ENCODE assay signal across 11 mouse cellular contexts in the genomic region with DNA sequence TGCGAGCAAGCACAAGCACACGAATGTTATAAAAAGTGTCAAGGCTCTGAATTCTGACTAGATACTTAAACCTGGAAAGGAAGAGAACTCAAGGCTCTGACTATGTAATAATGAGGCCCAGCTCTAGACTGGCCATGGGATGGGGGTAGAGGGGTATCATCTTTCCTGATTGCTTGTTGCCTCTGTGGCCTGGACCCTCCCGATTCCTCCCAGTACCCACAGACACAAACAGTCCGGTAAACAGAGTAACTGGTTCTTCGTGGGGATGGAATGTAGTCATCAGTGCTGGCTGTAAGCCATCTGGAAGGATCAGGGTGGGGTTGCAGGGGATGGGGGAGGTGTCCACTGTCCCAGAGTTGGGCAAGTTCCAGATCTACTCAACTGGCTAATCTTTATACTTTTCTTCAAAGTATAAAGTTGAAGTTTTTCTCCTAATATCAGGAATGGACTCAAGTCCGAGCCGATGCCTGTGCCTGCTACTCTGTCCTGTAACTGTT. TPM values are rescaled to one million over a fixed set of nuclear protein-coding genes. Genes with fewer than 3 reads are reported as not detected.
DNase-seq lines count a peak whose midpoint lies in the region; ATAC-seq and TF ChIP-seq lines count a peak whose summit lies in the region.
"Had no signal": no experiment of that assay in that cellular context is flagged by ENCODE, and none has a peak within 500 bp of the region (broad histone marks: within the 10 kb centered on the region; RNA-seq: fewer than 3 reads in every experiment).

No protein-coding gene starts in this region.

- no peak overlapping the region for H3K9ac ChIP-seq in liver, embryonic 12.5 days
- H3K9ac ChIP-seq: hindbrain, embryonic 13.5 days had no signal

- DNase-seq in cerebellum, adult 2 months = peak in 1 of 2 experiments; percentile 48
- no peak for DNase-seq in cerebellum, adult 9-11 months
- peak; percentile 32 for DNase-seq in urinary bladder, postnatal 14 days (ENCODE audit: low spot score)
- DNase-seq in urinary bladder, postnatal 25 days (ENCODE audit: low spot score) = no peak
- no peak for DNase-seq in limb, embryonic 10.5 days (ENCODE audit: low spot score)
- DNase-seq in midbrain, embryonic 10.5 days (ENCODE audit: low spot score) = no peak
- no peak for DNase-seq in adrenal gland, adult 18-20 months (ENCODE audit: low spot score in 2 of 2)
- DNase-seq: thymus, adult 2 months had no signal

- no peak for TF ChIP-seq CTCF in cerebellum, adult 2 months (IDR thresholded peaks at IDR 0.05; ENCODE audit: borderline replicate concordance, insufficient read depth, low read depth, low read length)

- H3K4me3 ChIP-seq in cerebellum, adult 2 months (replicated peaks; ENCODE audit: insufficient read depth, low read depth, low read length) = no peak overlapping the region
- no peak overlapping the region for H3K4me3 ChIP-seq in limb, embryonic 10.5 days
- no peak overlapping the region for H3K4me3 ChIP-seq in midbrain, embryonic 10.5 days
- H3K4me3 ChIP-seq in liver, embryonic 12.5 days = no peak overlapping the region
- H3K4me3 ChIP-seq: heart, embryonic 13.5 days; hindbrain, embryonic 13.5 days had no signal

- H3K36me3 ChIP-seq in limb, embryonic 10.5 days = no peaks in the 10 kb centered on the region
- H3K36me3 ChIP-seq in midbrain, embryonic 10.5 days = 0 out of 2 replicates have a peak, but pooled peaks cover 2% of the 10 kb centered on the region
- no peaks in the 10 kb centered on the region for H3K36me3 ChIP-seq in liver, embryonic 12.5 days
- H3K36me3 ChIP-seq: heart, embryonic 13.5 days had no signal

- no peak for ATAC-seq in liver, embryonic 12.5 days

- no peaks in the 10 kb centered on the region for H3K9me3 ChIP-seq in limb, embryonic 10.5 days (replicated peaks)
- no peaks in the 10 kb centered on the region for H3K9me3 ChIP-seq in midbrain, embryonic 10.5 days (replicated peaks)
- no peaks in the 10 kb centered on the region for H3K9me3 ChIP-seq in liver, embryonic 12.5 days (replicated peaks)
- H3K9me3 ChIP-seq: heart, embryonic 13.5 days; hindbrain, embryonic 13.5 days had no signal

- H3K27ac ChIP-seq in cerebellum, adult 2 months (ENCODE audit: insufficient read depth, low read length) = peak overlapping the region; percentile 99
- peak overlapping the region; percentile 27; the same call in 1 of the 2 replicates for H3K27ac ChIP-seq in limb, embryonic 10.5 days
- H3K27ac ChIP-seq in midbrain, embryonic 10.5 days (replicated peaks) = no peak overlapping the region
- H3K27ac ChIP-seq in liver, embryonic 12.5 days = no peak overlapping the region
- H3K27ac ChIP-seq: heart, embryonic 13.5 days; hindbrain, embryonic 13.5 days had no signal

- H3K4me2 ChIP-seq in liver, embryonic 12.5 days = no peak overlapping the region
- H3K4me2 ChIP-seq: heart, embryonic 13.5 days; hindbrain, embryonic 13.5 days had no signal

- H3K4me1 ChIP-seq in cerebellum, adult 2 months (ENCODE audit: control insufficient read depth, insufficient read depth, low read length) = peaks cover 74% of the 10 kb centered on the region
- peaks cover 36% of the 10 kb centered on the region for H3K4me1 ChIP-seq in limb, embryonic 10.5 days
- H3K4me1 ChIP-seq in midbrain, embryonic 10.5 days = peaks cover 9% of the 10 kb centered on the region; the same call in 1 of the 2 replicates
- H3K4me1 ChIP-seq in liver, embryonic 12.5 days = no peaks in the 10 kb centered on the region

- 37% methylated on average over 7 of the region's 7 CpGs for whole genome bisulfite sequencing in cerebellum, adult 2 months
- 76% methylated on average over 7 of the region's 7 CpGs for WGBS in limb, embryonic 10.5 days
- 86% methylated on average over 7 of the region's 7 CpGs for WGBS in midbrain, embryonic 10.5 days
- 66% methylated on average over 7 of the region's 7 CpGs for WGBS in liver, embryonic 12.5 days (ENCODE audit: insufficient replicate concordance)

- H3K27me3 ChIP-seq in cerebellum, adult 2 months (ENCODE audit: control insufficient read depth, insufficient read depth, low read length) = no peaks in the 10 kb centered on the region
- no peaks in the 10 kb centered on the region for H3K27me3 ChIP-seq in limb, embryonic 10.5 days (ENCODE audit: low read depth, poor library complexity, severe bottlenecking)
- no peaks in the 10 kb centered on the region for H3K27me3 ChIP-seq in midbrain, embryonic 10.5 days (ENCODE audit: low read depth, poor library complexity, severe bottlenecking)
- H3K27me3 ChIP-seq in liver, embryonic 12.5 days (replicated peaks) = 0 out of 2 replicates have a peak, but pooled peaks cover 3% of the 10 kb centered on the region
- H3K27me3 ChIP-seq: heart, embryonic 13.5 days; hindbrain, embryonic 13.5 days had no signal

- no peak for TF ChIP-seq POLR2A in cerebellum, adult 2 months (IDR thresholded peaks at IDR 0.05; ENCODE audit: borderline replicate concordance, insufficient read depth, low read length)

RNA-seq across cellular contexts. Expression of gene Faap20, which starts 17.5 kb away (rescaled TPM):
- 94.5 and 109 TPM in 2 replicates for polyA plus RNA-seq in cerebellum, adult 2 months (2012; rRNA removed)
- polyA plus RNA-seq in limb, embryonic 10.5 days (2016; fragmentation: Nextera tagmentation; extraction: Ambion mirVana) = 104 and 107 TPM in 2 replicates
- polyA plus RNA-seq in midbrain, embryonic 10.5 days (2016; fragmentation: Nextera tagmentation; extraction: Ambion mirVana) = 118 and 120 TPM in 2 replicates
- polyA plus RNA-seq in liver, embryonic 12.5 days (2016; fragmentation: Nextera tagmentation; extraction: Ambion mirVana) = 25.8 and 31.2 TPM in 2 replicates
- total RNA-seq in adrenal gland, adult 18-20 months (2021) = 10 to 100 TPM; 46.6 to 54.5 TPM

RNA-seq across cellular contexts. Expression of gene Ski, which starts 44.7 kb away (rescaled TPM):
- 87.2 and 106 TPM in 2 replicates for polyA plus RNA-seq in cerebellum, adult 2 months (2012; rRNA removed)
- polyA plus RNA-seq in limb, embryonic 10.5 days (2016; fragmentation: Nextera tagmentation; extraction: Ambion mirVana) = 9.6 and 10.6 TPM in 2 replicates
- polyA plus RNA-seq in midbrain, embryonic 10.5 days (2016; fragmentation: Nextera tagmentation; extraction: Ambion mirVana) = 8.9 and 10.1 TPM in 2 replicates
- polyA plus RNA-seq in liver, embryonic 12.5 days (2016; fragmentation: Nextera tagmentation; extraction: Ambion mirVana) = 3.5 and 3.8 TPM in 2 replicates
- 10 to 100 TPM; 47.5 to 60.6 TPM for total RNA-seq in adrenal gland, adult 18-20 months (2021)

Comparison
In these comparisons a context has a peak if more than half of its experiments do, and no peak if none do; other contexts are left out.
1. H3K27ac ChIP-seq: peak in cerebellum, adult 2 months (single experiment) and limb, embryonic 10.5 days (single experiment); none in midbrain, embryonic 10.5 days (single experiment) and liver, embryonic 12.5 days (single experiment).